ENCODE assay signal across 13 mouse cellular contexts in genomic region chr10:69852366-69853091, GRCm38 (mm10).
DNase-seq lines count a peak whose midpoint lies in the region; ATAC-seq and TF ChIP-seq lines count a peak whose summit lies in the region.
"Had no signal": no experiment of that assay in that cellular context is flagged by ENCODE, and none has a peak within 500 bp of the region (broad histone marks: within the 10 kb centered on the region; RNA-seq: fewer than 3 reads in every experiment).

No protein-coding gene starts in this region.

- no peaks in the 10 kb centered on the region for H3K36me3 ChIP-seq in kidney, adult 2 months (ENCODE audit: control insufficient read depth, insufficient read depth, low read length)
- no peaks in the 10 kb centered on the region for H3K36me3 ChIP-seq in C2C12 (ENCODE audit: control insufficient read depth, insufficient read depth)
- 0 out of 2 replicates have a peak, but pooled peaks cover 8% of the 10 kb centered on the region for H3K36me3 ChIP-seq in embryonic facial prominence, embryonic 14.5 days (ENCODE audit: control insufficient read depth, insufficient read depth, low read length)

- no peak overlapping the region for H3ac ChIP-seq in C2C12 (ENCODE audit: control insufficient read depth, insufficient read length, low read depth)

- no peaks in the 10 kb centered on the region for H3K4me1 ChIP-seq in kidney, adult 2 months (ENCODE audit: control insufficient read depth, insufficient read depth, low read length)
- H3K4me1 ChIP-seq in embryonic facial prominence, embryonic 14.5 days (ENCODE audit: control insufficient read depth, insufficient read depth, low read length) = no peaks in the 10 kb centered on the region

- intact Hi-C loops in left cerebral cortex, postnatal 25 days (cut with DNase I) = loop anchor here (5.0 kb wide), 1 partner anchor 145 kb away; no protein-coding TSS in a partner anchor

- no peak overlapping the region for H3K27ac ChIP-seq in kidney, adult 2 months (ENCODE audit: insufficient read depth, low read depth, low read length)
- no peak overlapping the region for H3K27ac ChIP-seq in embryonic facial prominence, embryonic 14.5 days (replicated peaks; ENCODE audit: low read depth, low read length)
- H3K27ac ChIP-seq: heart, embryonic 15.5 days; macrophage had no signal

- no peak for DNase-seq in cerebellum, adult 11-12 months
- no peak for DNase-seq in kidney, adult 2 months
- DNase-seq in kidney, postnatal 25 days = no peak
- peak; percentile 59 for DNase-seq in embryonic facial prominence, embryonic 14.5 days (ENCODE audit: low spot score)
- no peak for DNase-seq in left cerebral cortex, postnatal 25 days (ENCODE audit: low spot score in 2 of 2)
- DNase-seq in adrenal gland, adult 2 months = no peak
- DNase-seq: adrenal gland, postnatal 25 days; B cell, adult 2 months; kidney, adult 8-10 months had no signal

- H3K79me2 ChIP-seq in C2C12 (ENCODE audit: control insufficient read depth, insufficient read depth) = no peaks in the 10 kb centered on the region

- 0 out of 2 replicates have a peak, but pooled peaks have one; percentile 42 for ATAC-seq in cerebellum, adult (ENCODE audit: insufficient number of reproducible peaks, low FRiP score, low TSS enrichment)
- 0 out of 2 replicates have a peak, but pooled peaks have one; percentile 55 for ATAC-seq in embryonic facial prominence, embryonic 14.5 days (ENCODE audit: low read depth)

- H3K9ac ChIP-seq in embryonic facial prominence, embryonic 14.5 days (ENCODE audit: low read depth, low read length) = no peak overlapping the region
- H3K9ac ChIP-seq: heart, embryonic 15.5 days had no signal

- TF ChIP-seq CTCF in kidney, adult 2 months (conservative IDR thresholded peaks at IDR 0.05; ENCODE audit: insufficient read depth, insufficient read length, low read depth, low read length) = peak; percentile 43
- TF ChIP-seq CTCF in C2C12 (IDR thresholded peaks at IDR 0.05; ENCODE audit: control insufficient read depth, insufficient read depth, insufficient read length) = no peak

- no peak overlapping the region for H3K4me2 ChIP-seq in embryonic facial prominence, embryonic 14.5 days (ENCODE audit: low read depth, low read length)
- H3K4me2 ChIP-seq: heart, embryonic 15.5 days had no signal

- H3K9me3 ChIP-seq in embryonic facial prominence, embryonic 14.5 days (ENCODE audit: control insufficient read depth, low read length) = no peaks in the 10 kb centered on the region
- H3K9me3 ChIP-seq: heart, embryonic 15.5 days had no signal

- no peaks in the 10 kb centered on the region for H3K79me3 ChIP-seq in C2C12 (ENCODE audit: low read depth)

- no peak overlapping the region for H3K4me3 ChIP-seq in kidney, adult 2 months (ENCODE audit: insufficient read depth, low read depth, low read length)
- no peak overlapping the region for H3K4me3 ChIP-seq in C2C12 (ENCODE audit: insufficient read depth, poor library complexity, severe bottlenecking)
- H3K4me3 ChIP-seq in embryonic facial prominence, embryonic 14.5 days (ENCODE audit: low read depth, low read length) = no peak overlapping the region
- H3K4me3 ChIP-seq: heart, embryonic 15.5 days had no signal

- WGBS in kidney, adult 2 months = 67% methylated on average over 5 of the region's 5 CpGs
- WGBS in embryonic facial prominence, embryonic 14.5 days = 56% methylated on average over 5 of the region's 5 CpGs

- H3K27me3 ChIP-seq in kidney, adult 2 months (replicated peaks; ENCODE audit: control insufficient read depth, insufficient read depth, low read length) = no peaks in the 10 kb centered on the region
- H3K27me3 ChIP-seq in C2C12 (ENCODE audit: control insufficient read depth, insufficient read depth, insufficient read length) = no peaks in the 10 kb centered on the region
- no peaks in the 10 kb centered on the region for H3K27me3 ChIP-seq in embryonic facial prominence, embryonic 14.5 days (replicated peaks; ENCODE audit: control insufficient read depth, insufficient read depth, low read length)
- H3K27me3 ChIP-seq: heart, embryonic 15.5 days had no signal

- TF ChIP-seq POLR2A in kidney, adult 2 months (IDR thresholded peaks at IDR 0.05; ENCODE audit: low read depth, low read length) = no peak

TF ChIP-seq in C2C12, 6 proteins besides CTCF, POLR2A, EP300 and RAD21:
- peak; percentile 29 for TF ChIP-seq CEBPB (IDR thresholded peaks at IDR 0.05; ENCODE audit: low read depth)
- TF ChIP-seq MYOD1 (IDR thresholded peaks at IDR 0.05; ENCODE audit: control insufficient read depth, insufficient read length, low read depth) = no peak
TF ChIP-seq in C2C12: peak in this region for 1.
